Mouse (Mus musculus) liver, embryonic 13.5 days (tissue): Measurements from ENCODE around the gene Zfp667. TPM values are rescaled to one million over a fixed set of nuclear protein-coding genes. Genes with fewer than 3 reads are reported as not detected.
"Not testable (repeated sequence)": the region's sequence is repeated elsewhere in the genome, so short reads cannot be mapped to it uniquely, and the experiment has no call there.

ENCODE experiments used
- ATAC-seq: fragments of 200-750 bp; cut with Nextera tagmentation; 2 replicates; pipeline ENCODE4 v1.8.0; 2017; ENCODE audit warnings: low read depth, mild to moderate bottlenecking, moderate number of reproducible peaks, moderate library complexity
- DNase-seq: peaks from one replicate; pipeline ENCODE4 v3.0.0; 2022
- H3K27ac ChIP-seq: fragments of 300-500 bp; sonication (generic); 2 replicates; pipeline ENCODE4 v1.5.1; 2015; ENCODE audit warnings: moderate library complexity, mild to moderate bottlenecking, inconsistent platforms
- H3K27me3 ChIP-seq: fragments of 300-500 bp; sonication (generic); 2 replicates; pipeline ENCODE4 v1.6.1; 2015; ENCODE audit warnings: mild to moderate bottlenecking, inconsistent platforms
- H3K36me3 ChIP-seq: fragments of 300-500 bp; sonication (generic); 2 replicates; pipeline ENCODE4 v1.6.1; 2015; ENCODE audit warnings: mild to moderate bottlenecking, inconsistent platforms
- H3K4me1 ChIP-seq: fragments of 300-500 bp; sonication (generic); replicated peaks from 2 replicates; pipeline ENCODE4 v1.6.1; 2015; ENCODE audit warnings: inconsistent platforms
- H3K4me2 ChIP-seq: fragments of 300-500 bp; sonication (generic); 2 replicates; pipeline ENCODE4 v1.6.1; 2015; ENCODE audit warnings: inconsistent platforms, mild to moderate bottlenecking, moderate library complexity
- H3K4me3 ChIP-seq: fragments of 300-500 bp; sonication (generic); replicated peaks from 2 replicates; pipeline ENCODE4 v1.5.1; 2015; ENCODE audit warnings: mild to moderate bottlenecking, inconsistent platforms
- H3K9ac ChIP-seq: fragments of 300-500 bp; sonication (generic); 2 replicates; pipeline ENCODE4 v1.6.1; 2015; ENCODE audit warnings: mild to moderate bottlenecking, inconsistent platforms
- H3K9me3 ChIP-seq: fragments of 300-500 bp; sonication (generic); replicated peaks from 2 replicates; pipeline ENCODE4 v1.6.1; 2016; ENCODE audit warnings: inconsistent platforms
- WGBS: fragments of 180-500 bp; shearing (Covaris S2); methylation state at CpG from one replicate; pipeline ENCODE4 v1.1.7; 2015; ENCODE audit not compliant: insufficient replicate concordance; 5-methylcytosine and 5-hydroxymethylcytosine counted together
- polyA plus RNA-seq: library from polyadenylated mRNA; unstranded; fragments of >200 nt; fragmentation: Nextera tagmentation; extraction: Ambion mirVana; gene quantifications from 2 replicates; pipeline ENCODE4 v1.2.1, GENCODE M21; 2015

Gene Zfp667
- polyA plus RNA-seq, result 7.1 and 7.6 TPM in 2 replicates

GRCm38 (mm10) chr7:6285842-6286705 lies at the start of gene Zfp667:
Zfp667 (plus strand) TSS chr7:6286579.
- Histone ChIP-seq H3K9ac (peak within 1 kb of the TSS; percentile 75), H3K36me3 (peaks cover 3% of the 10 kb centered on the region; the same call in 1 of the 2 replicates), H3K4me3 (peak within 1 kb of the TSS; percentile 71), H3K27ac (peak within 1 kb of the TSS; percentile 76), H3K4me2 (peak within 1 kb of the TSS; percentile 82), H3K9me3 (no peaks in the 10 kb centered on the region), H3K27me3 (no peaks in the 10 kb centered on the region), H3K4me1 (peaks cover 48% of the 10 kb centered on the region)
- 3% methylated on average over 50 of the region's 50 CpGs for WGBS
- DNase-seq, result peak; percentile 96
- ATAC-seq, result peak; percentile 83

GRCm38 (mm10) chr7:6239787-6240186 lies 46.6 kb upstream of the Zfp667 start:
- H3K9me3 ChIP-seq, result no peaks in the 10 kb centered on the region
- no peaks in the 10 kb centered on the region for H3K27me3 ChIP-seq
- H3K4me3 ChIP-seq, result no peak overlapping the region
- no peak overlapping the region for H3K4me2 ChIP-seq
- H3K4me1 ChIP-seq, result no peaks in the 10 kb centered on the region
- DNase-seq (no peak), ATAC-seq (no peak)
- 37% methylated on average over 11 of the region's 11 CpGs for WGBS
- no peak overlapping the region for H3K9ac ChIP-seq
- no peaks in the 10 kb centered on the region for H3K36me3 ChIP-seq
- no peak overlapping the region for H3K27ac ChIP-seq

DNA sequence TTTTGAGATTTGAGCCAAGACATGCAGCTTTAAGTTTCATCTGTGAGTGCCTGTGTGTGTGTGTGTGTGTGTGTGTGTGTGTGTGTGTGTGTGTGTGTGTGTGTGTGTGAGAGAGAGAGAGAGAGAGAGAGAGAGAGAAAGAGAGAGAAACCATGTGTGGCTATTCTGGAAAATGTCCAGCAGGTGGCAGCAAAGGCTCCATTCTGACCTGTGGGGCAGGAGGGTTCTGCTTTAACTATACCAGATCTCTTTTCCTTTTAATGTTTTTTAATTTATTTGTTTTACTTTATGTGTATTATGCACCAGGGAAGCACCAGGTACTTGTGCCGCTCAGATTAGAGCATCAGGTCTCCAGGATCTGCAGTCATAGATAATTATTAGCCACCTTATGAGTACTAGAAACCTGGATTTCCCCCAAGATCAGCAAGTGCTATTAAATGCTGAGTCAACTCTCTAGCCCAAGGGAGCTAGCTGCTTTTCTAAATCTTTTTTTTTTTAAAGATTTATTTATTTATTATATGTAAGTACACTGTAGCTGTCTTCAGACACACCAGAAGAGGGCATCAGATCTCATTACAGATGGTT lies 45.4 kb upstream of the Zfp667 start:
- H3K4me2 ChIP-seq, H3K4me1 ChIP-seq, H3K9ac ChIP-seq, H3K27me3 ChIP-seq, H3K9me3 ChIP-seq, H3K27ac ChIP-seq, ATAC-seq, H3K4me3 ChIP-seq, H3K36me3 ChIP-seq: not testable (repeated sequence)
- WGBS, result 4% methylated on average over 1 of the region's 1 CpGs
- peak; percentile 3 for DNase-seq

DNA sequence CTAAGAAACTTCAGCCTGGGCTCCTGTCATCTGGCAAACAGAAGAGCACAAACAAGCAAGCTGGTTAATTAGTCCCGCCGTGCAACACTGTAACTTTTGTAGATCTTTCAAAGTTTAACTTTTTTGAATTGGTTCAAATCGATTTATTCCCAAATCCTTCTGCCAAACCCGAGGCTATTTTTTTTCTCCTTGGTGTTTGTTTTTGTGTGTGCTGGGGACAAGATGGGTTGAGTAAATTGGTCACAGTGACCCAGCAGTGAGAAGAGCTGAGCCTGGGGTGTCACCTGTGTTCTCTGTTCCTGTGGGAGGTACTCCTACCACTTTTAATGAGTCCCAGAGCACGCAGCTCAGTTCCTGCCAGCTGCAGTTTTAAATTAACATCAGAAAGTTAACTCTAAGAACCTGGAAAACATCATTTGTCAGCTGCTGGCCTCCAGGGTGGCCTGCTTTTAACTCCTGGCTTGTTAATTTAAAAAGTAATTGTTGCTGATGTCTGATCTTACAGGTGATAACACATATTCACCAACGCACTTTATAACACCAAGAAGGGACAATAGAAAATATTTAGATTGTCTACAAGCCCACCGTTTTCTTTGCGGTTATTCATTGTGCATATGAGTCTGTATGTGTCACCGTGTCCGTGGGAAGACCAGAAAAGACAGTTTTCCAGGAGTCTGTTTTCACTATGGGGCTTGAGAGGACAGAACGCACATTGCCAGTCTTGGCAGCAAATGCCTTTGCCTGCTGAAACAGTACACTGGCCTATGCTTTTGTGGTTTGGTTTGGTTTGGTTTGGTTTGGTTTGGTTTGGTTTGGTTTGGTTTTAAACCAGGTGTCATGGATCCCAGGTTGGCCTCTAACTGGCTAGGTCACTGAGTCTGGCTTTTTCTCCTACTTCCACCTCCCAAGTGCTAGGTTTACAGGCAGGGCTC lies 41.8 kb upstream of the Zfp667 start:
- no peak for ATAC-seq
- Histone ChIP-seq H3K4me2 (no peak overlapping the region), H3K4me3 (no peak overlapping the region), H3K36me3 (no peaks in the 10 kb centered on the region), H3K27me3 (no peaks in the 10 kb centered on the region), H3K4me1 (no peaks in the 10 kb centered on the region), H3K9me3 (no peaks in the 10 kb centered on the region), H3K9ac (no peak overlapping the region), H3K27ac (no peak overlapping the region)
- WGBS, result 33% methylated on average over 11 of the region's 11 CpGs
- no peak for DNase-seq

DNA sequence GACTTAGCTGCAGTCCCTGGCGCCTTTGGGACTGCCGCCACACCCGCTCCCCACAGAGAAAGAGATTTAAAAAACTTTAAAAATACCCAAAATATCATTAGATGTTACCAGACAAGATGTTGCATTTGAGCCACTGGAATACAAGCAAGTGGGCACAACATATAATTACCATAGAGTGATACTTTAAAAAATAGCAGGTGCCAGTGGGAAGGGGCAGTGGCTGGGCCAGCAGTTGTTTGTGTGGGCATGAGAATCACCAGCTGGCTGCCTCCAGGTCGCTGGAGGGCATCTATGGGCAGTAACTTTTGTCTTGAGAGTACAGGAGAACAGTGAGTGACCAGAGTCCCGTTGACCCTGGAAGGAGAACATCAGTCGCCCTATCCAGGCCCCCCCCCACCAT lies 34.0 kb upstream of the Zfp667 start, which contains the start of gene Epp13:
Gene Epp13, plus strand, starts transcription at position 301 of the 400 bp plus-strand sequence.
- no peak for ATAC-seq
- DNase-seq, result no peak
- Histone ChIP-seq H3K4me2 (no peak within 1 kb of the TSS), H3K36me3 (no peaks in the 10 kb centered on the region), H3K9me3 (no peaks in the 10 kb centered on the region), H3K4me1 (no peaks in the 10 kb centered on the region), H3K27ac (no peak within 1 kb of the TSS), H3K9ac (no peak within 1 kb of the TSS), H3K27me3 (no peaks in the 10 kb centered on the region), H3K4me3 (no peak within 1 kb of the TSS)
- WGBS, result 59% methylated on average over 6 of the region's 6 CpGs

DNA sequence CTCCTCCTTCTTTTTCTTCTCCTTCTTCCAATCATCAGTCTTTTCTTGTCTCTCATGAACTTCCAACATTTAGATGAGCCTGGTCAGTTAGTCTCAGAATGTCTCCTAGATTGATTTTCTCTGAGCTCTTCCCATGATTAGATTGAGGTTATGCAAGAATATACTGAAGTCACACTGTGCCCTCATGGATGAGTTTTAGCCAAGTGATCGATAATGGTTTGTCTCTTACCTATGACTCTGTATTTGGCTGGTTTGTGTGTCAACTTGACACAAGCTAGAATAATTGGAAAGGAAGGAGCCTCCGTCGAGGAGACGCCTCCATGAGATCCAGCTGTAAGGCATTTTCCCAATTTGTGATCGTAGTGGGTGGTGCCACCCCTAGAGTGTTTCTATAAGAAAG lies 31.9 kb upstream of the Zfp667 start:
- 76% methylated on average over 5 of the region's 5 CpGs for WGBS
- H3K9me3 ChIP-seq, result no peaks in the 10 kb centered on the region

GRCm38 (mm10) chr7:6257386-6257785 lies 29.0 kb upstream of the Zfp667 start:
- ATAC-seq, result no peak
- Histone ChIP-seq H3K27ac (no peak overlapping the region), H3K27me3 (no peaks in the 10 kb centered on the region), H3K4me2 (no peak overlapping the region), H3K36me3 (no peaks in the 10 kb centered on the region), H3K4me3 (no peak overlapping the region), H3K9ac (no peak overlapping the region), H3K9me3 (no peaks in the 10 kb centered on the region), H3K4me1 (no peaks in the 10 kb centered on the region)
- whole genome bisulfite sequencing, result 56% methylated on average over 4 of the region's 4 CpGs
- no peak for DNase-seq

More for the DNA sequence above, 31.9 kb upstream of the Zfp667 start:
- ATAC-seq (no peak), DNase-seq (no peak)
- Histone ChIP-seq H3K9ac (no peak overlapping the region), H3K4me3 (no peak overlapping the region), H3K36me3 (no peaks in the 10 kb centered on the region), H3K4me1 (no peaks in the 10 kb centered on the region), H3K4me2 (no peak overlapping the region), H3K27me3 (no peaks in the 10 kb centered on the region), H3K27ac (no peak overlapping the region)

- Histone ChIP-seq H3K9me3 (no peaks in the 10 kb centered on the region), H3K4me3 (no peak overlapping the region), H3K4me2 (no peak overlapping the region), H3K36me3 (no peaks in the 10 kb centered on the region), H3K4me1 (no peaks in the 10 kb centered on the region), H3K27me3 (no peaks in the 10 kb centered on the region), H3K27ac (no peak overlapping the region), H3K9ac (no peak overlapping the region)
- ATAC-seq (no peak), DNase-seq (no peak)
- WGBS, result 36% methylated on average over 16 of the region's 16 CpGs
Observed at GRCm38 (mm10) chr7:6258232-6259220, 27.9 kb upstream of the Zfp667 start.

GRCm38 (mm10) chr7:6260004-6260403 lies 26.4 kb upstream of the Zfp667 start:
- not testable (repeated sequence) for H3K4me1 ChIP-seq, H3K27ac ChIP-seq, ATAC-seq, H3K9ac ChIP-seq, H3K4me2 ChIP-seq, H3K4me3 ChIP-seq, H3K36me3 ChIP-seq, DNase-seq, H3K27me3 ChIP-seq, H3K9me3 ChIP-seq
- WGBS, result 46% methylated on average over 2 of the region's 2 CpGs

- Histone ChIP-seq H3K27ac (no peak overlapping the region), H3K4me3 (no peak overlapping the region), H3K4me2 (no peak overlapping the region), H3K9ac (no peak overlapping the region), H3K36me3 (no peaks in the 10 kb centered on the region), H3K9me3 (no peaks in the 10 kb centered on the region), H3K4me1 (no peaks in the 10 kb centered on the region), H3K27me3 (no peaks in the 10 kb centered on the region)
- 53% methylated on average over 3 of the region's 3 CpGs for WGBS
- DNase-seq, result no peak
- no peak for ATAC-seq
Observed at GRCm38 (mm10) chr7:6262120-6262519, 24.3 kb upstream of the Zfp667 start.
